Mouse (Mus musculus) thymus, adult 2 months (tissue): ENCODE measurements around the gene Pde10a. TPM values are rescaled to one million over a fixed set of nuclear protein-coding genes. Genes with fewer than 3 reads are reported as not detected.

ENCODE experiments used
- DNase-seq: peaks from one replicate; pipeline ENCODE4 v3.0.0; 2021
- H3K27ac ChIP-seq: fragments of 200-500 bp; 2 replicates; pipeline ENCODE4 v1.5.1; 2012; ENCODE audit warnings: low read length, control low read depth; ENCODE audit not compliant: control insufficient read depth, insufficient read depth
- H3K27me3 ChIP-seq: fragments of 200-500 bp; 2 replicates; pipeline ENCODE4 v1.6.1; 2012; ENCODE audit warnings: mild to moderate bottlenecking, low read length, moderate library complexity, mixed read lengths; ENCODE audit not compliant: control insufficient read depth, insufficient read depth
- H3K36me3 ChIP-seq: fragments of 200-500 bp; 2 replicates; pipeline ENCODE4 v1.6.1; 2012; ENCODE audit warnings: mild to moderate bottlenecking, low read length, moderate library complexity; ENCODE audit not compliant: control insufficient read depth, insufficient read depth
- H3K4me1 ChIP-seq: fragments of 200-500 bp; replicated peaks from 2 replicates; pipeline ENCODE4 v1.6.1; 2012; ENCODE audit warnings: low read length; ENCODE audit not compliant: control insufficient read depth, insufficient read depth
- H3K4me3 ChIP-seq: fragments of 200-500 bp; 2 replicates; pipeline ENCODE4 v1.5.1; 2012; ENCODE audit warnings: mild to moderate bottlenecking, low read length, control low read depth, moderate library complexity; ENCODE audit not compliant: control insufficient read depth, insufficient read depth
- CTCF ChIP-seq: fragments of 200-500 bp; IDR thresholded peaks from 2 replicates; pipeline ENCODE4 v1.5.1; 2012; ENCODE audit warnings: mild to moderate bottlenecking, control low read depth, low read length, moderate library complexity, borderline replicate concordance; ENCODE audit not compliant: control insufficient read depth, poor library complexity, insufficient read depth; ENCODE audit errors: extremely low read depth
- POLR2A ChIP-seq: fragments of 200-500 bp; IDR thresholded peaks from 2 replicates; pipeline ENCODE4 v1.6.1; 2012; ENCODE audit warnings: mild to moderate bottlenecking, low read length, control low read depth, moderate library complexity; ENCODE audit not compliant: control insufficient read depth, poor library complexity, insufficient read depth; ENCODE audit errors: extremely low read depth
- WGBS: fragments of 180-500 bp; shearing (Covaris S2); methylation state at CpG from one replicate; pipeline ENCODE4 v1.1.7; 2018; 5-methylcytosine and 5-hydroxymethylcytosine counted together
- polyA plus RNA-seq: library from polyadenylated mRNA; depleted of rRNA; stranded (reverse); fragments of >200 nt; gene quantifications from 2 replicates; pipeline ENCODE4 v1.2.3, GENCODE M21; 2012

The Pde10a gene
- polyA plus RNA-seq, 1 experiment: 4.8 TPM

DNA sequence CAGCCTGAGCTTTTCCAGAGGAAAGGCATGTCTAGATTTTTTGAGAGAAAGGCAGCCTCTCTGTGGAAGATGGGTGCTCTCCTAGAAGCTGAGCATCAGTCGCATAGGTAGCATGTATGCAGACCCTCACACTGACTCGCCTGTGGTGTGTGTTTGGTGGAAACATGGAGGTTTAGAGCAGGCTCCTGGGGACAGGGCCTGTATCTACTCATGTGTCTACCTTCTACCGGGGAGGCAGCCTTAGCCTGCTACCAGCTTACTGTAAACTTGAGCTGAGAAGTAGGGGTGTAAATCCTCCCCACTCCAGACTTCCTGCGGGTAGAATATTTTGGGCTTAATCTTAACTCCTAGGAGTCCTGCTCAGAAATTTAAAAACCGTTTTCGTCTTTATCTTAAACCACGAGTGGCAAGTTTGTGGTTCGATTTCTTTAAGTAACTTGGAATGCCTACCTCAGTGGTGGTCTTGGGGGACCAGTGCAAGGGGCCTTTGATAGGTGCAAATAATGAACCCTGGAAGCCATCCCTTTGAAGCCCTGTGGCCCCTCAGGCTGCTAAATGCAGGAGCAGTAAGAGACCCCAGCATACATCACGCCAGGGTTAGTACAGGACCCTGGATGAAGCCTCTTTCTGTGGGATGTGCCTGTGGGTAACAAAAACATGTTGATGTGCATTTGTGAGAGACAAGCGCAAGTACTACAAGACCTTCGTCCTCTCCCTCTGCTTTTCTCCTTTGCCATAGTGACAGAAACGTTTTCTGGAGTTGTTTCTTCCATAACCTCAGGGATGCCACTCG lies 367.2 kb downstream of the Pde10a start:
- TF ChIP-seq POLR2A: no peak
- TF ChIP-seq CTCF: no peak
- no peak overlapping the region for H3K4me3 ChIP-seq
- no peaks in the 10 kb centered on the region for H3K36me3 ChIP-seq
- DNase-seq: no peak
- H3K27ac ChIP-seq: no peak overlapping the region
- no peaks in the 10 kb centered on the region for H3K27me3 ChIP-seq
- WGBS: 57% methylated on average over 13 of the region's 13 CpGs
- no peaks in the 10 kb centered on the region for H3K4me1 ChIP-seq

DNA sequence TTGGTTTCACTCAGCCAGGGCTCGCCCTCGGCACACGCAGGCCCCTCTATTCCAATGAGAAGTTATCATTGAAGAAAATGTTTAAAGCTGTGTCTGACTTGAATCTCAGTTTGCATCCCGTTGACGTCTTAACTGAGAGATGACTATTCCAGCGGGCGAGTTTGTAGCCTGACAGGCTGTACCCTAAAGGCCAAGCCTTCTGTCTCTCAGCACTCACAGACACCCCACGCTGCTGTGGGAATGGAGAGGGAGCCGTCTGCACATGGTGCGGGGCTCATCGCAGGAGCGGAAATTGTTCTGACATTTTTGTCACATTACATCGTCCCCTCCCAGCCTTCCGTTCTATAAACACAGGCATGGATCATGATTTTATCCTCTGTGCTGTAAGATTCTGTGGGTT lies 370.8 kb downstream of the Pde10a start:
- H3K27me3 ChIP-seq: no peaks in the 10 kb centered on the region
- no peak for DNase-seq
- TF ChIP-seq POLR2A: no peak
- no peak for TF ChIP-seq CTCF
- H3K27ac ChIP-seq: no peak overlapping the region
- H3K4me3 ChIP-seq: no peak overlapping the region
- no peaks in the 10 kb centered on the region for H3K36me3 ChIP-seq
- WGBS: 95% methylated on average over 14 of the region's 14 CpGs
- H3K4me1 ChIP-seq: no peaks in the 10 kb centered on the region

DNA sequence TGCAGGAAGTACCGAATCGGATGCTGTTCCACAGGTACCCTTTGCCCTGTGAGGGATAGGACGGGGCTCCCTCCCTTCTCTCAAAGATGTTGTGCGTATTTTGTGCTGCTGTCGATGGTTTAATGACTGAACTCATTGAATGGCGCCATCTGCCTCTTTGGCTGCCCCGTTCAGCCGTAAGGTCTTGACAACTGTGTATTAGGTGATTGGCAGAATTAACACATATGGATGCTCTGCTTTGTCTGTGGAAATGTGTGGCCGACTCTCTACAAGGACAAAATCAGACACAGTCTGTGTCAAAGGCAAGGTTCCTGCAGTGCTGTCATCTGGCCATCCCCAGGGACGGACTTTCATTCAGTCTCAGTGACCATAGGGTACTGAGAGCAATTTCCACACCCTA lies 372.6 kb downstream of the Pde10a start:
- TF ChIP-seq CTCF: no peak
- TF ChIP-seq POLR2A: no peak
- Histone ChIP-seq H3K27ac (no peak overlapping the region), H3K4me3 (no peak overlapping the region), H3K27me3 (no peaks in the 10 kb centered on the region), H3K4me1 (no peaks in the 10 kb centered on the region), H3K36me3 (no peaks in the 10 kb centered on the region)
- no peak for DNase-seq
- 96% methylated on average over 10 of the region's 10 CpGs for WGBS

DNA sequence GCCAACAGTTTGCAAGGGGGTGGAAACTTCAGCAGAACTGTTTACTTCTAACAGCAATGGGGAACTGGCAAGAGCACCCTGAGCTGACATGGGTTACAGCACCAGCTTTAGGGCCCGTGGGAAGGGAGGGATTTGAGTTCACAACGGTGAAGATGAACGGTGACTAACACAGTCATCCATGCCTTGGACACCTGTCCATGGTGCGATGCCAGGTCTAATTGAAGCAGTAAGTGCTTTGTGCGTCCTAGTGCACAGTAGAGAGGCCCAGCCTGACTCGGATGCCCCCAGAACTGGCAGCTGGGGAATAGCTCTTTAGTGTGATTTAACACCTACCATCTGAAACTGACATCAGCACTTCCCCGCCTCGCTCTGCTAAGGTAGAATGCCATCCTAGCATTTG lies 373.0 kb downstream of the Pde10a start:
- no peaks in the 10 kb centered on the region for H3K4me1 ChIP-seq
- no peaks in the 10 kb centered on the region for H3K36me3 ChIP-seq
- 93% methylated on average over 8 of the region's 8 CpGs for WGBS
- TF ChIP-seq CTCF: no peak
- no peak for TF ChIP-seq POLR2A
- H3K27ac ChIP-seq: no peak overlapping the region
- H3K27me3 ChIP-seq: no peaks in the 10 kb centered on the region
- no peak for DNase-seq
- no peak overlapping the region for H3K4me3 ChIP-seq

- 95% methylated on average over 7 of the region's 7 CpGs for WGBS
- DNase-seq: no peak
- Histone ChIP-seq H3K27ac (no peak overlapping the region), H3K4me3 (no peak overlapping the region), H3K4me1 (no peaks in the 10 kb centered on the region), H3K36me3 (no peaks in the 10 kb centered on the region), H3K27me3 (no peaks in the 10 kb centered on the region)
- TF ChIP-seq CTCF (no peak), POLR2A (no peak)
Observed at GRCm38 (mm10) chr17:8899212-8899611, 374.0 kb downstream of the Pde10a start.

- H3K4me1 ChIP-seq: no peaks in the 10 kb centered on the region
- DNase-seq: no peak
- no peak overlapping the region for H3K4me3 ChIP-seq
- H3K27me3 ChIP-seq: no peaks in the 10 kb centered on the region
- no peaks in the 10 kb centered on the region for H3K36me3 ChIP-seq
- H3K27ac ChIP-seq: no peak overlapping the region
- TF ChIP-seq POLR2A (no peak), CTCF (no peak)
- 96% methylated on average over 5 of the region's 5 CpGs for WGBS
Observed at GRCm38 (mm10) chr17:8903555-8904283, 378.5 kb downstream of the Pde10a start.
